In genomic region chr7:99249582-99249911, GRCm38 (mm10) we compare ENCODE assay signal across 8 mouse cellular contexts. TPM values are rescaled to one million over a fixed set of nuclear protein-coding genes. Genes with fewer than 3 reads are reported as not detected.
A peak's percentile ranks its signal among the peaks of the same experiment; 100 is the strongest.
DNase-seq lines count a peak whose midpoint lies in the region; ATAC-seq and TF ChIP-seq lines count a peak whose summit lies in the region.

No protein-coding gene starts in this region.

- no peaks in the 10 kb centered on the region for H3K9me3 ChIP-seq in CH12.LX (replicated peaks; ENCODE audit: low read length)
- H3K9me3 ChIP-seq in liver, embryonic 15.5 days (replicated peaks), result no peaks in the 10 kb centered on the region
- no peaks in the 10 kb centered on the region for H3K9me3 ChIP-seq in neural tube, embryonic 14.5 days (ENCODE audit: control insufficient read depth, low read length)

- WGBS in liver, embryonic 15.5 days (ENCODE audit: insufficient replicate concordance), result 1% methylated on average over 10 of the region's 10 CpGs
- 1% methylated on average over 10 of the region's 10 CpGs for WGBS in neural tube, embryonic 14.5 days

- TF ChIP-seq POLR2A in CH12.LX (IDR thresholded peaks at IDR 0.05; ENCODE audit: low read depth, low read length), result no peak

- no peak for TF ChIP-seq EP300 in CH12.LX (IDR thresholded peaks at IDR 0.05; ENCODE audit: low read length)

- dilution Hi-C loops in CH12.LX (cut with MboI; ENCODE audit: extremely low pct_ligation_motif_present, extremely low pct_unique_long_range_greater_than_20kb, low sequenced_read_pairs), result no loop called here

- ATAC-seq in liver, embryonic 15.5 days (ENCODE audit: insufficient read depth), result no peak
- ATAC-seq in neural tube, embryonic 14.5 days (ENCODE audit: low read depth), result peak; percentile 75; the same call in 1 of the 2 replicates

- H3K27ac ChIP-seq in CH12.LX (ENCODE audit: insufficient read depth, low read depth), result no peak overlapping the region
- H3K27ac ChIP-seq in liver, embryonic 15.5 days (replicated peaks), result no peak overlapping the region
- H3K27ac ChIP-seq in neural tube, embryonic 14.5 days (ENCODE audit: low read depth, low read length), result no peak overlapping the region

- H3K4me1 ChIP-seq in CH12.LX (ENCODE audit: control insufficient read depth in 1 of 2, insufficient read depth in 2 of 2), result peaks cover 0 to under 1% of the 10 kb centered on the region in 2 experiments; a peak in 2 of 4 replicates
- no peaks in the 10 kb centered on the region for H3K4me1 ChIP-seq in liver, embryonic 15.5 days (replicated peaks)
- no peaks in the 10 kb centered on the region for H3K4me1 ChIP-seq in neural tube, embryonic 14.5 days (ENCODE audit: control insufficient read depth, insufficient read depth, low read length)

- in situ Hi-C loops in CH12.LX (cut with MboI; ENCODE audit: low pct_ligation_motif_present, low pct_unique_long_range_greater_than_20kb, low sequenced_read_pairs), result no loop called here

- H3K4me3 ChIP-seq in CH12.LX (replicated peaks in 1 of 3; ENCODE audit: low read depth in 2 of 3, low read length in 2 of 3, poor library complexity in 1 of 3), result no peak overlapping the region
- H3K4me3 ChIP-seq in liver, embryonic 15.5 days (replicated peaks), result 0 out of 2 replicates have a peak overlapping the region, but pooled peaks have one; percentile 27
- peak overlapping the region; percentile 32 for H3K4me3 ChIP-seq in neural tube, embryonic 14.5 days (ENCODE audit: low read depth, low read length)

- H3K9ac ChIP-seq in CH12.LX (ENCODE audit: insufficient read depth, low read depth), result no peak overlapping the region
- no peak overlapping the region for H3K9ac ChIP-seq in liver, embryonic 15.5 days
- H3K9ac ChIP-seq in neural tube, embryonic 14.5 days (replicated peaks; ENCODE audit: low read depth, low read length), result no peak overlapping the region

- DNase-seq in 416B (ENCODE audit: low read depth) (peak; percentile 35), CH12.LX (ENCODE audit: extremely low read depth) (peak; percentile 48)
- DNase-seq in cerebellum, adult 9-10 months, result peak; percentile 78
- peak; percentile 14 for DNase-seq in gastrocnemius, postnatal 25 days
- peak; percentile 21 for DNase-seq in kidney, adult 11 months
- DNase-seq in spleen, postnatal 36 days (ENCODE audit: low spot score in 2 of 2), result no peak

- no peaks in the 10 kb centered on the region for H3K27me3 ChIP-seq in CH12.LX (replicated peaks)
- peaks cover 39% of the 10 kb centered on the region for H3K27me3 ChIP-seq in liver, embryonic 15.5 days
- H3K27me3 ChIP-seq in neural tube, embryonic 14.5 days (ENCODE audit: control insufficient read depth, insufficient read depth, low read length), result no peaks in the 10 kb centered on the region

- peak; percentile 57 for TF ChIP-seq RAD21 in CH12.LX (IDR thresholded peaks at IDR 0.05; ENCODE audit: low read depth, low read length)

- H3K36me3 ChIP-seq in CH12.LX (replicated peaks in 1 of 2; ENCODE audit: control insufficient read depth in 1 of 2, insufficient read depth in 1 of 2, low read length in 1 of 2), result no peaks in the 10 kb centered on the region
- H3K36me3 ChIP-seq in liver, embryonic 15.5 days (replicated peaks), result no peaks in the 10 kb centered on the region
- H3K36me3 ChIP-seq in neural tube, embryonic 14.5 days (ENCODE audit: control insufficient read depth, insufficient read depth, low read length), result no peaks in the 10 kb centered on the region

- H3K79me2 ChIP-seq in CH12.LX (replicated peaks; ENCODE audit: control insufficient read depth, extremely low read depth, insufficient read depth, poor library complexity, severe bottlenecking), result no peaks in the 10 kb centered on the region

- no peak overlapping the region for H3K4me2 ChIP-seq in CH12.LX (ENCODE audit: insufficient read depth, low read depth, poor library complexity, severe bottlenecking)
- peak overlapping the region; percentile 60 for H3K4me2 ChIP-seq in liver, embryonic 15.5 days
- peak overlapping the region; percentile 66 for H3K4me2 ChIP-seq in neural tube, embryonic 14.5 days (ENCODE audit: low read depth, low read length)

- peak; percentile 44 to 81; a peak in 3 of 4 replicates for TF ChIP-seq CTCF in CH12.LX (conservative IDR thresholded peaks at IDR 0.05 in 1 of 2, IDR thresholded peaks at IDR 0.05 in 1 of 2; ENCODE audit: low read depth in 2 of 2, low read length in 2 of 2)

TF ChIP-seq in CH12.LX, 34 proteins besides CTCF, POLR2A, EP300 and RAD21:
- no peak for TF ChIP-seq ETS1 (conservative IDR thresholded peaks at IDR 0.05; ENCODE audit: low read depth, low read length)
- peak; percentile 66 for TF ChIP-seq SMC3 (IDR thresholded peaks at IDR 0.05; ENCODE audit: low read depth, low read length)
- 0 out of 2 replicates have a peak, but pooled peaks have one; percentile 5 for TF ChIP-seq IRF4 (IDR thresholded peaks at IDR 0.05; ENCODE audit: low read depth, low read length)

RNA-seq across cellular contexts. Expression of gene Mogat2, which starts 11.1 kb away (rescaled TPM):
- total RNA-seq in CH12.LX (2012; rRNA removed) (not detected in 2 replicates), CH12.LX (2014; rRNA removed) (not detected in 2 replicates)
- not detected in 2 replicates for polyA plus RNA-seq in CH12.LX (2012; ENCODE audit: insufficient read length, low read depth)
- not detected for total RNA-seq in gastrocnemius, postnatal 25 days (2021)
- polyA plus RNA-seq in liver, embryonic 15.5 days (2015; fragmentation: Nextera tagmentation; extraction: Ambion mirVana), result 30.7 and 30.9 TPM in 2 replicates
- polyA plus RNA-seq in neural tube, embryonic 14.5 days (2014; fragmentation: Nextera tagmentation; extraction: Ambion mirVana), result 0.92 and 2.2 TPM in 2 replicates

RNA-seq across cellular contexts. Expression of gene Map6, which starts 17.7 kb away (rescaled TPM):
- total RNA-seq in CH12.LX (2012; rRNA removed) (0.84 and 1.1 TPM in 2 replicates), CH12.LX (2014; rRNA removed) (0.32 and 0.62 TPM in 2 replicates)
- polyA plus RNA-seq in CH12.LX (2012; ENCODE audit: insufficient read length, low read depth), result 1.4 and 1.8 TPM in 2 replicates
- 1 to 10 TPM; 3.1 to 3.4 TPM for total RNA-seq in gastrocnemius, postnatal 25 days (2021)
- 0.12 and 0.18 TPM in 2 replicates for polyA plus RNA-seq in liver, embryonic 15.5 days (2015; fragmentation: Nextera tagmentation; extraction: Ambion mirVana)
- 118 and 140 TPM in 2 replicates for polyA plus RNA-seq in neural tube, embryonic 14.5 days (2014; fragmentation: Nextera tagmentation; extraction: Ambion mirVana)

Comparison
In these comparisons a context has a peak if more than half of its experiments do, and no peak if none do; other contexts are left out.
1. DNase-seq: peak in 416B (single experiment), CH12.LX (single experiment), cerebellum, adult 9-10 months (single experiment), gastrocnemius, postnatal 25 days (single experiment) and kidney, adult 11 months (single experiment); none in spleen, postnatal 36 days (0 of 2).
2. H3K4me3 ChIP-seq: peak in liver, embryonic 15.5 days (single experiment) and neural tube, embryonic 14.5 days (single experiment); none in CH12.LX (0 of 3).
3. RNA of gene Map6, which starts 17.7 kb away (polyA plus RNA-seq): 118 to 140 TPM in neural tube, embryonic 14.5 days; 1.4 to 1.8 TPM in CH12.LX and 0.12 to 0.18 TPM in liver, embryonic 15.5 days; every median in the first group is over 10 times any median in the second.